Mouse (Mus musculus): ENCODE measurements around the gene Pxk.
"Not testable (repeated sequence)": the region's sequence is repeated elsewhere in the genome, so short reads cannot be mapped to it uniquely, and the experiment has no call there.

The Pxk gene

GRCm38 (mm10) chr14:8108047-8108446 is 10.0 kb downstream of the Pxk start:
- no peak for DNase-seq

- DNase-seq: no peak
Measured at GRCm38 (mm10) chr14:8108976-8109375, 11.0 kb downstream of the Pxk start.

- DNase-seq: no peak
Measured at GRCm38 (mm10) chr14:8111545-8111944, 13.5 kb downstream of the Pxk start.

GRCm38 (mm10) chr14:8112036-8112435 is 14.0 kb downstream of the Pxk start:
- DNase-seq: no peak

- DNase-seq: no peak
Measured at GRCm38 (mm10) chr14:8113616-8114015, 15.6 kb downstream of the Pxk start.

- no peak for DNase-seq
Measured at GRCm38 (mm10) chr14:8114306-8114705, 16.3 kb downstream of the Pxk start.

- no peak for DNase-seq
Measured at GRCm38 (mm10) chr14:8114756-8115155, 16.7 kb downstream of the Pxk start.

GRCm38 (mm10) chr14:8115772-8116171 is 17.8 kb downstream of the Pxk start:
- DNase-seq: no peak

- no peak for DNase-seq
Measured at GRCm38 (mm10) chr14:8117371-8117770, 19.4 kb downstream of the Pxk start.

GRCm38 (mm10) chr14:8119454-8119853 is 21.4 kb downstream of the Pxk start:
- DNase-seq: no peak

GRCm38 (mm10) chr14:8119904-8120303 is 21.9 kb downstream of the Pxk start:
- DNase-seq: no peak

GRCm38 (mm10) chr14:8123141-8123540 is 25.1 kb downstream of the Pxk start:
- DNase-seq: peak; percentile 39 to 42

GRCm38 (mm10) chr14:8123611-8124010 is 25.6 kb downstream of the Pxk start:
- DNase-seq: not testable (repeated sequence)

- DNase-seq: no peak
Measured at GRCm38 (mm10) chr14:8124046-8124881, 26.3 kb downstream of the Pxk start.

- DNase-seq: no peak
Measured at GRCm38 (mm10) chr14:8127971-8128370, 30.0 kb downstream of the Pxk start.

- no peak for DNase-seq
Measured at GRCm38 (mm10) chr14:8132789-8133188, 34.8 kb downstream of the Pxk start.

- no peak for DNase-seq
Measured at GRCm38 (mm10) chr14:8134234-8134633, 36.2 kb downstream of the Pxk start.

- DNase-seq: peak; percentile 13 to 22
Measured at GRCm38 (mm10) chr14:8135130-8135529, 37.1 kb downstream of the Pxk start.

GRCm38 (mm10) chr14:8139724-8140710 is 42.0 kb downstream of the Pxk start:
- DNase-seq: no peak

- DNase-seq: no peak
Measured at GRCm38 (mm10) chr14:8141131-8141530, 43.1 kb downstream of the Pxk start.

GRCm38 (mm10) chr14:8145594-8146558 is 47.9 kb downstream of the Pxk start:
- DNase-seq: no peak

GRCm38 (mm10) chr14:8146611-8147223 is 48.7 kb downstream of the Pxk start:
- DNase-seq: no peak
